Mouse (Mus musculus) limb, embryonic 14.5 days (tissue): ENCODE data around the gene Fam184b. TPM values are rescaled to one million over a fixed set of nuclear protein-coding genes. Genes with fewer than 3 reads are reported as not detected.
A peak's percentile ranks its signal among the peaks of the same experiment; 100 is the strongest.

ENCODE experiments used
- ATAC-seq: fragments of 200-750 bp; cut with Nextera tagmentation; 2 replicates; pipeline ENCODE4 v1.8.0; 2017; ENCODE audit warnings: low read depth, moderate number of reproducible peaks, moderate TSS enrichment; ENCODE audit not compliant: low FRiP score
- DNase-seq: peaks from one replicate; pipeline ENCODE4 v3.0.0-alpha.2; 2015; ENCODE audit warnings: low spot score
- H3K27ac ChIP-seq: fragments of 300-500 bp; sonication (generic); replicated peaks from 2 replicates; pipeline ENCODE4 v1.5.1; 2014; ENCODE audit warnings: low read depth, mild to moderate bottlenecking, low read length, moderate library complexity, mixed read lengths
- H3K27me3 ChIP-seq: fragments of 300-500 bp; sonication (generic); 2 replicates; pipeline ENCODE4 v1.6.1; 2014; ENCODE audit warnings: low read length, mixed read lengths; ENCODE audit not compliant: control insufficient read depth, insufficient read depth
- H3K36me3 ChIP-seq: fragments of 300-500 bp; sonication (generic); 2 replicates; pipeline ENCODE4 v1.6.1; 2014; ENCODE audit warnings: mild to moderate bottlenecking, low read length, moderate library complexity, mixed read lengths; ENCODE audit not compliant: control insufficient read depth, insufficient read depth
- H3K4me1 ChIP-seq: fragments of 300-500 bp; sonication (generic); 2 replicates; pipeline ENCODE4 v1.6.1; 2014; ENCODE audit warnings: antibody characterized with exemption, low read length, mixed read lengths; ENCODE audit not compliant: control insufficient read depth, insufficient read depth
- H3K4me2 ChIP-seq: fragments of 300-500 bp; sonication (generic); replicated peaks from 2 replicates; pipeline ENCODE4 v1.6.1; 2014; ENCODE audit warnings: low read depth, mild to moderate bottlenecking, low read length, moderate library complexity; ENCODE audit not compliant: severe bottlenecking
- H3K4me3 ChIP-seq: fragments of 300-500 bp; sonication (generic); replicated peaks from 2 replicates; pipeline ENCODE4 v1.5.1; 2014; ENCODE audit warnings: low read length
- H3K9ac ChIP-seq: fragments of 300-500 bp; sonication (generic); 2 replicates; pipeline ENCODE4 v1.6.1; 2014; ENCODE audit warnings: mild to moderate bottlenecking, low read depth, low read length, moderate library complexity; ENCODE audit not compliant: severe bottlenecking
- H3K9me3 ChIP-seq: fragments of 300-500 bp; sonication (generic); 2 replicates; pipeline ENCODE4 v1.6.1; 2016; ENCODE audit warnings: low read length; ENCODE audit not compliant: control insufficient read depth
- POLR2A ChIP-seq: fragments of 200-500 bp; IDR thresholded peaks from 2 replicates; pipeline ENCODE4 v1.8.0; 2012; ENCODE audit warnings: inconsistent platforms, mild to moderate bottlenecking, moderate library complexity, borderline replicate concordance; ENCODE audit not compliant: insufficient read depth, insufficient read length; ENCODE audit errors: extremely low read depth
- WGBS: fragments of 180-500 bp; shearing (Covaris S2); extraction: QIAGEN DNeasy Blood & Tissue Kit; methylation state at CpG from one replicate; pipeline ENCODE4 v1.1.7; 2014; 5-methylcytosine and 5-hydroxymethylcytosine counted together
- polyA plus RNA-seq, 2 experiments: library from polyadenylated mRNA; depleted of rRNA in 1 of 2; stranded (reverse) in 1 of 2; unstranded in 1 of 2; fragments of >200 nt; fragmentation: Nextera tagmentation in 1 of 2; extraction: Ambion mirVana in 1 of 2; gene quantifications; 2 replicates each; pipeline versions ENCODE4 v1.2.1 to v1.2.3; 2012 to 2014

Fam184b gene
- polyA plus RNA-seq, 2 experiments: 1.6 to 3.1 TPM

DNA sequence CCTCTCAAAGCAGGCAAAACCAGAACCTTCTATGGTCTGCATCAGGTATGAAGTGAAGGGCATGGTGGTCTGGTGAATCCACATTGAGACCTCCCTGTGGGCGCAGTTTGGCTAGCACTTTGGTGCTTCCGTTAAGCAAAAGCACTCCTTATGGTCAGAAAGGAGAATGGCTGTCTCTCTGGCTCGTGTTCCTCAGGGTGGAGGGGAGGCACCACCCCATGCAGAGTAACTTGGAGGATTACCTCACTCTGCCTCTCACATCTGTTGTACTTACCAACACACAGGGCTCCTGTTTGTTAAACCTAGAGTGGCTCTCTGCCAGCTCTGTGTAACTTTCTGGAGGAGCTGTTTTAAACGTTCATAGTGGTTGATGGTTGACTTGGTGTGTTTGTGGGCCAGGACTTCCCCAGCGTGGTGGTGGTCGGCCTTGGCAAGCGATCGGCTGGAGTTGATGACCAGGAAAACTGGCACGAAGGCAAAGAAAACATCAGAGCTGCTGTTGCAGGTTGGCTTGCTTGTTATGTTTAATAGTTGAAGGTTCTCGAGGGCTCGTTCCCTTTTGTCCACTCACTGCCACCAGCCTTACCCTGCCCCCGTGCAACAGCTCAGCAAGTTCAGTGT lies 142.4 kb downstream of the Fam184b start:
- Histone ChIP-seq H3K9ac (no peak overlapping the region), H3K36me3 (peaks cover 54% of the 10 kb centered on the region), H3K4me3 (no peak overlapping the region), H3K27ac (no peak overlapping the region), H3K9me3 (no peaks in the 10 kb centered on the region), H3K27me3 (no peaks in the 10 kb centered on the region), H3K4me1 (peaks cover 11% of the 10 kb centered on the region), H3K4me2 (no peak overlapping the region)
- DNase-seq: peak; percentile 10
- ATAC-seq: no peak
- TF ChIP-seq POLR2A: no peak
- WGBS: 83% methylated on average over 12 of the region's 12 CpGs

DNA sequence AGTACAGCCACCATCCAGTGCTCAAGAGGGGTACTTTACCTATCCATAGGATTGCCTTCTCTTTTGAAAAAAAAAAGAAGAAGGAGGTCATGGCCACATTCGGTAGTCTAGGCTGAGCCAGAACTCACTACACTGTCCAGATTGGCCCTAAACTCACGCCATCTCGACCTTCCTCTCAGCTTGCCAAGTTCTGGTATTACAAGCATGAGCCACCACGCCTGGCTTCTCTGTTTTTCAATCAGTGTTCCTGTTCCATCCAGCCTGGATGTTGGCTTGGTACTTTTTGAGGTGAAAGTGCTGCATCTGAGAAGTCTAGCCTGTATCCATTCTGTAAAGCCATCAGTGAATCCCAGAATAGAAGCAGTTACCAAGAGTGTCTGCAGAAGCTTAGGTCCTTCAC lies 142.9 kb downstream of the Fam184b start:
- H3K4me2 ChIP-seq: no peak overlapping the region
- TF ChIP-seq POLR2A: no peak
- no peak overlapping the region for H3K4me3 ChIP-seq
- DNase-seq: no peak
- H3K4me1 ChIP-seq: peaks cover 11% of the 10 kb centered on the region
- no peak for ATAC-seq
- H3K9me3 ChIP-seq: no peaks in the 10 kb centered on the region
- no peak overlapping the region for H3K27ac ChIP-seq
- 88% methylated on average over 4 of the region's 4 CpGs for WGBS
- H3K36me3 ChIP-seq: peaks cover 49% of the 10 kb centered on the region
- no peaks in the 10 kb centered on the region for H3K27me3 ChIP-seq
- no peak overlapping the region for H3K9ac ChIP-seq

DNA sequence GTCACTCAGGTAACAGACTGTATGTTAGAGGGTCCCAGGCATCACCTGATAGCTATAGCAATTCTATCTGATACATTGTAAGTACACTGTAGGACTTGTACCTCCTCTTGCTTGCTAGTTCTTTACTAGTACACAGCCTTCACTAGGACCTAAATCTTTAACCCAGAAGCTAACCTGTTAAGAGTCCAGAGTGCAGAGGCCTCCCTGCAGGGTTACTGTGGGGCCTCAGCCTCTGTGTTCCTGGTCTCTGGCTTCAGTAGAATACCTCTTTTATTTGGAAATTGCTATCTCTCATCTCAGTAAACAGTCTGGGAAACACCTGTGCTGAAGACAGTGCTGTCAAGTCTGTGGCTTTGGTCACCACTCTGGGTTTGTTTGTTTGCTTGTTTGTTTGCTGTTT lies 143.4 kb downstream of the Fam184b start:
- H3K27ac ChIP-seq: no peak overlapping the region
- H3K36me3 ChIP-seq: peaks cover 46% of the 10 kb centered on the region
- H3K4me1 ChIP-seq: peaks cover 11% of the 10 kb centered on the region
- H3K9ac ChIP-seq: no peak overlapping the region
- no peaks in the 10 kb centered on the region for H3K27me3 ChIP-seq
- H3K9me3 ChIP-seq: no peaks in the 10 kb centered on the region
- H3K4me3 ChIP-seq: no peak overlapping the region
- H3K4me2 ChIP-seq: no peak overlapping the region
- TF ChIP-seq POLR2A: no peak
- no peak for ATAC-seq
- DNase-seq: no peak

DNA sequence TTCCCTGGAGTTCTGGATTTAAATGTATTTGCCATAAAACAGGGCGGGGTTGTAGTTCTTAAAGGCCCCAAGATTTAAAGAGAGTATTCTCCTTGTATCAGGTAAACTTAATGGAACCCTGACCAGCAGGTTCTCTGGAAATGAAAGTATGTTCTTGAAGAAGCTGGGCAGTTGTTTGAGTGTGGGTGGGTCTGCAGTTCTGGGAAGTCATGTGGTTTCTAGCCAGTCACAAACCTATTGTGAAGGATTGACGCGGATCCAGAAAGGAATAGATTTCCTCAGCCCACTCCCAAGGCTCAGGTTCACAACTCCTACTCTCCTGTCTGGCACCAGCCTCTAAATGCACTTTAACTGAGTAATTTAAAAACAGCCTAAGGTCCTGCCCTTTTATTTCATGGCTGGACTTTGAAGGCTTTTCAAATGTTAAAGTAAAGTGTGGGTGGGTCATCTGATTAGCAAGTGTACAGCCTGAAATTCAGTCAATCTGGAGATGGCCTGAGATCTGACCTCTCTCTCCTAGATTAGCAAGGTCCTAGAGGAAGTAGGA lies 143.9 kb downstream of the Fam184b start:
- H3K4me3 ChIP-seq: no peak overlapping the region
- DNase-seq: no peak
- no peak overlapping the region for H3K9ac ChIP-seq
- H3K4me2 ChIP-seq: no peak overlapping the region
- no peaks in the 10 kb centered on the region for H3K9me3 ChIP-seq
- 87% methylated on average over 3 of the region's 3 CpGs for WGBS
- ATAC-seq: no peak
- no peak for TF ChIP-seq POLR2A
- H3K4me1 ChIP-seq: peaks cover 11% of the 10 kb centered on the region
- H3K27ac ChIP-seq: no peak overlapping the region
- H3K27me3 ChIP-seq: no peaks in the 10 kb centered on the region
- peaks cover 41% of the 10 kb centered on the region for H3K36me3 ChIP-seq

DNA sequence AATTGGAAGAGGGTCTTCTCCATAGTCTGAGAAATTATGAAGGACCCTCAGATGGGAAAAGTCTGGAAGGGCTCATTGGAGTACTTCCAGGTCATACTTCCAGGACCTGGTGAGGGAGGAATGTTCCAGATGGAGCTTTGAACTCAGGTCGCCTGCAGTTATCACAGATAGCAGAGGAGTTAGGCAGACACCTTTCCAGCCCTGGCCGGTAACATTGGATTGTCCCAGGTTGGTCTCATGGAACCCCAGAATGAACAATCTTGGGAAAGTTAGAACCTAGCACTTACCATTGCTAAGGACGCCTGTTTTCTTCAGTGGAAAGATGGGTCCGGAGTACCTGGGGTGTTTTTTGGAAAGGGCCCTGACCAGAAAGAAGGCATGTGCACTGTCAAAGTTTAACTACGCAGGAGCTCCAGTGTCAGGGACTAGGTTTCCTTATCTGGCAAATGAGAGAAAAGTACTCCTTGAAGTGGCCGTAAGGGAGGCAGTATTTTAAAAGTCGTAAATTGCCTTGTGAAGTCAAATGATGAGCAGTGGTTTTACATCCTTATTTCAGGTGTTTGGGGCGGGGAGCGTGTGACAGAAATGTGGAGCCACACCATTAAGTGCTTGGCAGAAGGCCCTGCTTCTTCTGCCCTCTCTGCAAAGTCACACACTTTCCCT lies 145.2 kb downstream of the Fam184b start:
- Histone ChIP-seq H3K9me3 (no peaks in the 10 kb centered on the region), H3K27me3 (no peaks in the 10 kb centered on the region), H3K4me3 (peak overlapping the region; percentile 77), H3K36me3 (peaks cover 30% of the 10 kb centered on the region), H3K4me1 (peaks cover 11% of the 10 kb centered on the region), H3K27ac (no peak overlapping the region), H3K9ac (peak overlapping the region; percentile 84), H3K4me2 (peak overlapping the region; percentile 63)
- DNase-seq: no peak
- no peak for TF ChIP-seq POLR2A
- WGBS: 50% methylated on average over 9 of the region's 9 CpGs
- no peak for ATAC-seq
